Mouse (Mus musculus): ENCODE results near the gene Naa25. TPM values are rescaled to one million over a fixed set of nuclear protein-coding genes. Genes with fewer than 3 reads are reported as not detected.

The Naa25 gene
- 41.7 TPM for polyA plus RNA-seq (2017; shearing (Covaris generic))

DNA sequence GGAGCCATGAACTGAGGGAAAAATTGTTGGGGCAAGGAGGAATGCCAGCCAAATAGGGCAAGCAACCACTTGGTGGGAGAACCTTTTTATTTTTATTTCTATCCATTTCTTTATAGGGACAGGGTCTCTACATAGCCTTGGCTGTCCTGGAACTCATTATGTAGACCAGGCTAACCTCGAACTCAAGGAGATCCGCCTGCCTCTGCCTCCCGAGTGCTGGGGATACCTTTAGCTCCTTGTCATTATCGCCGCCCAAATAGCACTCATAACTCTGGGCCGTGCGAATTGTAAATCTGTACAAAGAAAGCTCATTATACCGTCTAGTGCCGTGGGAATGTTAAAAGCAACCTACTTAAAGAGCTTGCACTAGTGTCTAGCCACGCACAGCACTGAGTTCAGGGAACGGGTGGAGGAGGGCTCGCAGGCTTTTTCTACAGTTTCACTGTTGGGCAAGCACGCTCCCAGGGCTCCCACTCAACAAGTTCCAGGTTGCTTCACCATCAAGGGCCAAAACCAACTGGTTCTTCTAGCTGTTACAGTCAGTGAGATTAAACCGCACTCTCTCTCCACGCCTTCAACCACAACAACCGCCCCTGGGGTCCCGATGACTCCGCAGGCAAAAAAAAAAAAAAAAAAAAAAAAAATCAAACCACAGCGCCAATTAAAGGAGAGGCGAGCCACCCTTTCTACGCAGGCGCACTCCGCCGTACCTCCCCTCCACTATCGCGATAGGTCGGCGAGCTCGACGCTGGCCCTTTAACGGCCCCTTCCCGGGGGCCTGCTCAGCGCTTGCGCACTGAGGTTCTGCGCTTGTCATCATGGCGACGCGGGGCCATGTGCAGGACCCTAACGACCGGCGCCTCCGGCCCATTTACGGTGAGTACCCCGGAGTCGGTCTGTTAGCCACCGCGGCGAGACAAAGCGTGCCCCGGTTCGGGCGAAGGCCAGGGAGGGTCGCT, at the start of gene Naa25:
Gene Naa25 (plus strand): TSS at position 750 of the 959 bp plus-strand sequence.

DNA sequence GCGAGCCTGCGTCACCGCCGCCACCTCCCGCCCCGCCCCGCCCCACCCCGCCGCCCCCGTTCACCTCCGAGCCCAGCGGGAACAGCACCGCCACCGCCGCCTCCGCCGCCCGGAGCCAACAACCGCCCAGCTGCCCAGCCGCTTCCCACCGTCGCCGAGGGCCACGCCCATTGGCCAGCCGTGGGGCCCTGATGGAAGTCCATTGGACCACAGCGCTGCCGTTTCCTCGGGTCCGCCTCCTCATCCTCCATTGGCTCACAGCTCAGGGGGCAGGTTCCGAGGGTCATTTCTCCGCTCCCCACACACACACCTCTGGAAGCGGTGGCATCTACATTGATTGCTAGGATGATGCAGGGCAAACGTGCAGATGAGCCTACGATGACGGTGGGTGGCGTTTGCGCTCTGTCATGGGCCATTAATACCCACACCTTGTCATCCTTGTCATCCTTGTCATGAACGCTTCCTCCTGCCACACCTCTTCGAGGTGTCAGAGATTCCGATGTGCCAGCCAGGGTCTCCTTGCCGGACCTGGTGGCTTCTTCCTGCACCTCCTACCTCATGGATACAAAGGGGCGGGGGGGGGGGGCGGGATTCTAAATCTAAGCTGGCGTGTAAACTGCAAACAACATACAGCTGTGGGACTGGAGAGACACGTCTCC, 12.1 kb upstream of the Naa25 start, which contains the start of gene Trafd1:
Gene Trafd1 (minus strand): TSS at position 172 of the 659 bp plus-strand sequence.

DNA sequence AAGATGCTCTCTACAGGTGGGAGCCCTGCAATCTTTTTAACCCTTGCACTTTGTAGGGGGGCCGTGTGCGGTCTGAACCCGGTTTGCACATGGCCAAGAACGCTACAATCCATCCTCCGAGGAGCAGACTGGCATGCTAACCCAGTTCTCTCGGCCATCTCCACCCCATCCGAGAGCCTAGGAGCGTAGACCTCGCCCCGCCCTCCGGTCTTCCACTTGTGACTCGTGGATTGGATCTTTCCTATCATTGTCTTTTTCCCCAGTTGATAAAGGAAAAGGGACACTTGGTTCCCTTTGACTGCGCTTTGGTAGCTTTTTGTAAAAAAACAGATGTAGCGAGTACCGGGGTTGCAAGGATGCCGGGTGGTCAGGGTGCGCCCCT, 53.9 kb downstream of the Naa25 start, which contains the start of gene Tmem116:
Gene Tmem116 (plus strand): TSS at position 250 of the 382 bp plus-strand sequence.

GRCm38 (mm10) chr5:121452026-121452869, 54.5 kb downstream of the Naa25 start, which contains the start of gene Erp29:
Gene Erp29, minus strand, starts transcription at chr5:121452506.

Other genes starting within 250 kb of the Naa25 start
- 21.3 TPM for gene Ptpn11, start 206.5 kb upstream of the Naa25 start, polyA plus RNA-seq (2017; shearing (Covaris generic))
- gene Rpl6, start 193.5 kb upstream of the Naa25 start, polyA plus RNA-seq (2017; shearing (Covaris generic)), result 794 TPM
- 9.6 TPM for gene Hectd4, start 177.7 kb upstream of the Naa25 start, polyA plus RNA-seq (2017; shearing (Covaris generic))
- gene Trafd1, start 12.3 kb upstream of the Naa25 start, polyA plus RNA-seq (2017; shearing (Covaris generic)), result 55.5 TPM
- gene Tmem116, start 54.0 kb downstream of the Naa25 start, polyA plus RNA-seq (2017; shearing (Covaris generic)), result 2.5 TPM
- 59.9 TPM for gene Erp29, start 54.6 kb downstream of the Naa25 start, polyA plus RNA-seq (2017; shearing (Covaris generic))
- gene Adam1b, start 105.5 kb downstream of the Naa25 start, polyA plus RNA-seq (2017; shearing (Covaris generic)), result not detected
- 1.2 TPM for gene Adam1a, start 147.5 kb downstream of the Naa25 start, polyA plus RNA-seq (2017; shearing (Covaris generic))
- gene Gm42878, start 147.5 kb downstream of the Naa25 start, polyA plus RNA-seq (2017; shearing (Covaris generic)), result not detected
- 57.5 TPM for gene Mapkapk5, start 148.0 kb downstream of the Naa25 start, polyA plus RNA-seq (2017; shearing (Covaris generic))
- 32.8 TPM for gene Aldh2, start 195.9 kb downstream of the Naa25 start, polyA plus RNA-seq (2017; shearing (Covaris generic))
- gene Acad12, start 221.0 kb downstream of the Naa25 start, polyA plus RNA-seq (2017; shearing (Covaris generic)), result 2.1 TPM

Measured in CD4-positive, CD25-positive, alpha-beta regulatory T cell (primary cell).